Mouse (Mus musculus): ENCODE measurements at regions not wholly inside any gene's neighbourhood (a gene's known extent, or its start where the extent isn't known, plus 50 kb on each side); places are given as distances from the start of the nearest gene placed in this dataset.

GRCm38 (mm10) chr8:44844362-44844761 lies 90.9 kb upstream of the Fat1 start:
- Histone ChIP-seq H3K79me2 (replicated peaks; ENCODE audit: control insufficient read depth, extremely low read depth, insufficient read depth, poor library complexity, severe bottlenecking) (no peaks in the 10 kb centered on the region), H3K4me3 (replicated peaks in 1 of 3; ENCODE audit: low read depth in 2 of 3, low read length in 2 of 3, poor library complexity in 1 of 3) (no peak overlapping the region), H3K36me3 (replicated peaks in 1 of 2; ENCODE audit: control insufficient read depth in 1 of 2, insufficient read depth in 1 of 2, low read length in 1 of 2) (no peaks in the 10 kb centered on the region), H3K9ac (ENCODE audit: insufficient read depth, low read depth) (no peak overlapping the region), H3K4me2 (ENCODE audit: insufficient read depth, low read depth, poor library complexity, severe bottlenecking) (no peak overlapping the region), H3K27me3 (replicated peaks) (no peaks in the 10 kb centered on the region), H3K27ac (ENCODE audit: insufficient read depth, low read depth) (no peak overlapping the region), H3K9me3 (replicated peaks; ENCODE audit: low read length) (peaks cover 46% of the 10 kb centered on the region), H3K4me1 (ENCODE audit: control insufficient read depth in 1 of 2, insufficient read depth in 2 of 2) (no peaks in the 10 kb centered on the region)
- in situ Hi-C loops (cut with MboI; ENCODE audit: low pct_ligation_motif_present, low pct_unique_long_range_greater_than_20kb, low sequenced_read_pairs) (no loop called here), dilution Hi-C loops (cut with MboI; ENCODE audit: extremely low pct_ligation_motif_present, extremely low pct_unique_long_range_greater_than_20kb, low sequenced_read_pairs) (no loop called here)
- DNase-seq (ENCODE audit: extremely low read depth) = no peak
- TF ChIP-seq NRF1 (IDR thresholded peaks at IDR 0.05; ENCODE audit: low read depth, low read length) (no peak), IRF4 (IDR thresholded peaks at IDR 0.05; ENCODE audit: low read depth, low read length) (no peak), GABPA (IDR thresholded peaks at IDR 0.05; ENCODE audit: insufficient replicate concordance, low read depth, low read length) (no peak), MAX (IDR thresholded peaks at IDR 0.05; ENCODE audit: low read length) (no peak), ETS1 (conservative IDR thresholded peaks at IDR 0.05; ENCODE audit: low read depth, low read length) (no peak), JUN (IDR thresholded peaks at IDR 0.05; ENCODE audit: insufficient read depth, low read depth, low read length) (no peak), ZKSCAN1 (IDR thresholded peaks at IDR 0.05; ENCODE audit: borderline replicate concordance, low read depth, low read length) (no peak), SIN3A (IDR thresholded peaks at IDR 0.05; ENCODE audit: low read length) (no peak), BHLHE40 (IDR thresholded peaks at IDR 0.05; ENCODE audit: low read depth, low read length) (no peak), PAX5 (IDR thresholded peaks at IDR 0.05; ENCODE audit: low read length) (no peak), JUND (conservative IDR thresholded peaks at IDR 0.05; ENCODE audit: low read depth, low read length) (no peak), TBP (conservative IDR thresholded peaks at IDR 0.05; ENCODE audit: low read depth, low read length) (no peak), CHD2 (IDR thresholded peaks at IDR 0.05; ENCODE audit: low read length) (no peak), TCF12 (IDR thresholded peaks at IDR 0.05; ENCODE audit: low read depth, low read length) (no peak), POLR2AphosphoS2 (IDR thresholded peaks at IDR 0.05; ENCODE audit: low read depth, low read length) (no peak), ELF1 (IDR thresholded peaks at IDR 0.05; ENCODE audit: low read depth, low read length) (no peak), EP300 (IDR thresholded peaks at IDR 0.05; ENCODE audit: low read length) (no peak)

GRCm38 (mm10) chr8:44852223-44852622 lies 83.0 kb upstream of the Fat1 start:
- no peak for TF ChIP-seq MAFK (IDR thresholded peaks at IDR 0.05; ENCODE audit: insufficient replicate concordance, low read length)
- no peak for TF ChIP-seq TCF12 (IDR thresholded peaks at IDR 0.05; ENCODE audit: low read depth, low read length)
- TF ChIP-seq HCFC1 (IDR thresholded peaks at IDR 0.05; ENCODE audit: low read depth, low read length) = no peak
- no peak for TF ChIP-seq POLR2A (IDR thresholded peaks at IDR 0.05; ENCODE audit: low read depth, low read length)
- Histone ChIP-seq H3K27me3 (replicated peaks) (no peaks in the 10 kb centered on the region), H3K79me2 (replicated peaks; ENCODE audit: control insufficient read depth, extremely low read depth, insufficient read depth, poor library complexity, severe bottlenecking) (no peaks in the 10 kb centered on the region), H3K4me3 (replicated peaks in 1 of 3; ENCODE audit: low read depth in 2 of 3, low read length in 2 of 3, poor library complexity in 1 of 3) (no peak overlapping the region), H3K9ac (ENCODE audit: insufficient read depth, low read depth) (no peak overlapping the region), H3K4me2 (ENCODE audit: insufficient read depth, low read depth, poor library complexity, severe bottlenecking) (no peak overlapping the region), H3K27ac (ENCODE audit: insufficient read depth, low read depth) (no peak overlapping the region), H3K4me1 (ENCODE audit: control insufficient read depth in 1 of 2, insufficient read depth in 2 of 2) (no peaks in the 10 kb centered on the region), H3K36me3 (replicated peaks in 1 of 2; ENCODE audit: control insufficient read depth in 1 of 2, insufficient read depth in 1 of 2, low read length in 1 of 2) (no peaks in the 10 kb centered on the region), H3K9me3 (replicated peaks; ENCODE audit: low read length) (peaks cover 47% of the 10 kb centered on the region)
- in situ Hi-C loops (cut with MboI; ENCODE audit: low pct_ligation_motif_present, low pct_unique_long_range_greater_than_20kb, low sequenced_read_pairs) (no loop called here), dilution Hi-C loops (cut with MboI; ENCODE audit: extremely low pct_ligation_motif_present, extremely low pct_unique_long_range_greater_than_20kb, low sequenced_read_pairs) (no loop called here)
- no peak for DNase-seq (ENCODE audit: extremely low read depth)
